Mouse (Mus musculus) left cerebral cortex, postnatal 14 days (tissue): ENCODE measurements at regions not wholly inside any gene's neighbourhood (a gene's known extent, or its start where the extent isn't known, plus 50 kb on each side); places are given as distances from the start of the nearest gene placed in this dataset.

ENCODE experiments used
- DNase-seq, 2 experiments: peaks; one replicate each; pipeline ENCODE4 v3.0.0; 2021 to 2022; ENCODE audit warnings: low spot score in 2 of 2, mixed read lengths in 1 of 2
- intact Hi-C: fragments of 180-260 bp; cut with DNase I; formaldehyde crosslinking; loops from one replicate; pipeline ENCODE4 v1.15.1; 2025

DNA sequence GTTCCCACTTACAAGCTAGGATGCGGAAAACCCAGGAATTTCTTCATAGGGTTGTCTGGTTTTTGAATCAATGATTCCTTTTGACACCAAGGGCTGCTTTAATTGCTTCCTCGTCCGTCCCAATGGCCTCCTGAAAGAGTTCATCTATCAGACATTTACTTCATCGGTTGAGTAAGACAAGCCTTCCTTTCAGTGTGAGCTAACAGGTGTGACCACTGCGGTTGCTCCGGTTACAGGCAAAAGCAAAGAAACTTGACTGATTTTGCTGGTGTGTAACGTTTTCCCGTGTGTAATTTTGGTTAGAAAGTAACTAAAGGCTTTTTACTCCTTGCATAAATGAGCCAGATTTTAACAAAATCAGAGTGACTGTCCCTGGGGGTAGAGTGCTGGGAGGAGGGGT lies 99.6 kb upstream of the Rnaseh2b start:
- intact Hi-C loops = no loop called here
- no peak for DNase-seq

DNA sequence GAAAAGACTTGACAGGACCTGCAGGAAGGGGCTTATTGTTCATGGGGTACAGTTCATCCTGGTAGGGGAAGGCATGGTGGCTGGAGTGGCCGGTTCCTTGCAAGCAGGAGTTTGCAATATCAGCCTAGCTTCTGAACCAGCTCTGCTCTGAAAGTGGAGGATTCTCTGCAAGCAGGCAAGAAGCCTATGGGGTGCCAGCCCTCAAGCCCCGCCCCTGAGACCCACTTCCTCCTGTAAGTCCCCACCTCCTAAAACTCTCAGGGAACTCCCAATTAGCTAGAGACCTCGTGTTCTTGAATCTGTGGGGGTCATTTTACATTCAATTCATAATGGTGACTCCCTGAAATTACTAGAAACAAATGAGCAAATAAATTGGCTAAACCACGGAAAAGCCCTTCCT lies 99.0 kb upstream of the Rnaseh2b start:
- intact Hi-C loops = no loop called here
- no peak for DNase-seq

DNA sequence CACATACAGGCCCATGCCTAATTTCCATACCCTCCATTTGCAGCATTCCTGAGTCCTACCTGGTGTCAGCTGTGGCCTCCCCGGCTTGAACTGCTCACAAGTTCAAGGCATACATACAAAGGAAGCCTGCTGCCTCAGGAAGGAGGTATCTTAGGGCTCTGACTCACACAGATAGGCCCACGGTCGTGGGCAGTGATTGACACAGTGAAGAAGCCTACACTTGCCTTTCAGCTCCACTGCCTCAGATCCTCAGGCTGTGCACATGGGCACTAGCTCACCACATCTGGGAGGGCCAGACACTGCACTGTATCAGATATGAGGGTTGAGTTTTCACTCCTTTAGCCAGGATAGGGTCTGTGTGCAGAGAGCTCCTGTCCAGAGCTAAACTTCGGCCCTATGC lies 95.6 kb upstream of the Rnaseh2b start:
- intact Hi-C loops = no loop called here
- no peak for DNase-seq

DNA sequence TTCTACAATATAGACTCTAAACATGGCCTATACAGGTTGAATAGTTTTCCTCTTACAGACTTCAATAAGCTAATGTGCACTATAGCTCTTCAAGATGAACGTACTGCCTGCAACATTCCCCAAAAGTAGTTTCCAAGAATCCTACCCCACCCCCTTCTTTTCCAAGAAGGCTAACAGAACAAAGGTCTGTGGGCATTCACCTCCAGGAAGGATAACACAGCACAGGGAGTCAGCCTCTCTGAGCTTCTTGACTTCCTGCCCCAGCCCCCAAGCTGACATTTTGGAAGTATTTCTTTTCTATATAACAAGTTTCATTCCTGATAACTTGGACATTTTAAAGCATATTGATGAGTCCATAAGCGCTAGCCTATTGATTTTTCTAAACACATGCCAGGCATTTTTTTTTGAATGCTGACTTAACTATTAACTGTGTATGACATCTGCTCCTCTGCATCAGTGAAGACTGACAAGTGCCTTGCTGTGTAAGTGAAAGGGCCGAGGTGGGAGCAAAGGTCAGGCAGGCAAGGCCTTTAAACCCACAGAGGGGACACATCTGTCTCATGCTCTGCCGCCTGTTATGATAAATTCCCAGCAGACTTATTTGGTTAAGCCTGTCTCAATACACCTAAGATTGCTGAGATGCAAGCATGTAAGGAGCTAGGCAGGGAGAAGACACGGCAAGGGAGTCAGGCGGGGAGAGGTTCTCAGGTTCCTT lies 93.8 kb upstream of the Rnaseh2b start:
- intact Hi-C loops = no loop called here
- no peak for DNase-seq

DNA sequence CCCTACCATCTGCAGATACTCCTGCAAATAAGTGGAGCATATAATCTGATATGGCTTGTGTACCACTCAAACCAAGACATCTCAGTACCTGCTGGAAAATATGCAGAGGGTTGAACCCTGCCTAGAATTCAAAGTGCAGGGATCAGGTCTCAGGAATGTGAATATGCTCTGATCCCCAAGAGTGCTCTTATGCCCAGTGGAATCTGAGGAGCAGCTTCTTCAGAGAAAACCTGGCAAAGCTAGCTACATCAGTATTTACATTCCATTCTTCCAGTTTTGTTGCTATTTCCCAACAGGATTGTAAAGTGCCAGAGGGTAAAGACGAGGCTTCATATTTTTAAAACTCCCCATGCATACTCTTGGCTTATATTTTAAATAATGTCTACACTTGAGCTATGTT lies 77.3 kb upstream of the Rnaseh2b start:
- DNase-seq = no peak
- intact Hi-C loops = no loop called here

DNA sequence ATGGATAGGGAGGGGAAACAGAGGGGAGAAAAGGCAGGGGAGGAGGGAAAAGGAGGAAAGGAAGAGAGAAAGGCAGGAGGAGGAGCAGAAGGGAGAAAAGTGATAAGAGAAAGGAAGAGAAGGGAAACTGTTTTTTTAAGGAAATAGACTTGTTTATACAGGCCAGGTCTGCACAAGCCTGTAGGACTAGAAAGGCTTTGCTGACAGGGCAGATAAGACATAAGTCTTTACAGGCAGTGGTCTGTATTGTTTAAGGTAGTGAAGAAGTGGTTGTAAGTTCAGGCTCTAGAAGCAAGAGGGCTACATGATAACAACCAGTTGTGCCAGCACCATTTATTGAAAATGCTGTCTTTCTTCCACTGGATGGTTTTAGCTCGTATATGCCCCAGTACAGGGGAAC lies 75.4 kb upstream of the Rnaseh2b start:
- intact Hi-C loops = no loop called here

DNA sequence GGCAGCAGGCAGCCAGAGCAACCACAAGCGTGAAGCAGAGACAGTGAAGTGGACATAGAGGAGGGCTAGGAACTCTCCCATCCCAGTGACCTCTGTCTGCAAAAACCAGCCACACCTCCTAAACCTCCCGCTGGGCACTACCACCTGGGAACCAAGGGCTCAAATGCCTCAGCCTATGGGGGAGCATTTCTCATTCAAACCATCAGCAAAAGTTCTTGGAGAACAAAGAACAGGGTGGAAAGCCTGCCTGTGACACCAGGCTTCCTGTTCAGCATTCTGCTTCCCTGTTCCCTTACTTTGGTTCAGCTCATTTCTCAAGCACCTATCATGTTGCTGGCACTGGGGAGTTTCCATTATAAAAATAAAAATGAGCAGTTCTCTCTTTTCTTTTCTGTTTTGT lies 74.4 kb upstream of the Rnaseh2b start:
- intact Hi-C loops = no loop called here
- no peak for DNase-seq

More for the DNA sequence above, 75.4 kb upstream of the Rnaseh2b start:
- DNase-seq = no peak

DNA sequence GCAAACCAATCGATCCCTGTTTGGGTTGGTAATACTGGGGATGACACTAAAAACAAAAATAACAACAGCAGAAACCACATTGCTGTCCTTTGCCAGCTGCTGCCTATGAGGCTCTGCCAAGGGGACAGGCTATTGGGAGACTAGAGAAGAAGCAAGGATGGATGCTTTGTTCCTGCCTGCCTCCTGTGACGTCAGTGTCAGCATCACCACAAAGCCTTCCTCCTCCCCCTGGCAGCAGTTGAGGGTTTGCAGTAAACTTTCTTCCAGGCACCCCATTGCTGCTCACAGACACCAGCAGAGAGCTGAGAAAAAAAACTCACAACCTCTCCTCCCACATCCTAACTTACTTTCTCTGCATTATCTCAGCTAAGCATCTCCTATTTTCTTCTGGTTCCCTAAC lies 73.7 kb upstream of the Rnaseh2b start:
- intact Hi-C loops = no loop called here
- no peak for DNase-seq

DNA sequence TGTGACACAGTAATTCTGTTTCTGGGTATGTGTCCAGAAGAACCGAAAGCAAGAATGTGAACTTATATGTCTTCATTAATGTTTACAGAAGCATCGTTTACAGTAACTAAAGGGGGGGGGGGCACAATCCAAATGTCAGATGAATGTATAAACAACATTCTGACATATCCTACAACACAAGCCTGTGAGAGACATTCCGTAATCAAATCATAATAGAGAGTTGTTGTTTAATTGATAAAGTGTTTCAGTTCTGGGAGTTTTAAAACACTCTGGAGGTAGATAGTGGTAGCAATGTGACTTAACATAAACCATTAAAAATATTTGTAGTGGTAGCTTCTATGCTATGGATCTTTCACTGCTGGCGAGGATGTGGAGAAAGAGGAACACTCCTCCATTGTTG lies 71.6 kb upstream of the Rnaseh2b start:
- intact Hi-C loops = no loop called here
- no peak for DNase-seq
